Comparison of ENCODE assay signal across 7 mouse cellular contexts in genomic region chr16:52061015-52061481, GRCm38 (mm10). TPM values are rescaled to one million over a fixed set of nuclear protein-coding genes. Genes with fewer than 3 reads are reported as not detected.
DNase-seq lines count a peak whose midpoint lies in the region; ATAC-seq and TF ChIP-seq lines count a peak whose summit lies in the region.

No protein-coding gene starts in this region.

- no peak overlapping the region for H3K4me3 ChIP-seq in neural tube, embryonic 15.5 days (replicated peaks)
- peak overlapping the region; percentile 57 for H3K4me3 ChIP-seq in bone marrow macrophage, adult 2 months (ENCODE audit: insufficient read depth, low read length)
- H3K4me3 ChIP-seq in hindbrain, embryonic 10.5 days = no peak overlapping the region

- no peak for TF ChIP-seq CTCF in bone marrow macrophage, adult 2 months (IDR thresholded peaks at IDR 0.05; ENCODE audit: low read depth, low read length)

- no peaks in the 10 kb centered on the region for H3K36me3 ChIP-seq in neural tube, embryonic 15.5 days
- peaks cover 27% of the 10 kb centered on the region for H3K36me3 ChIP-seq in hindbrain, embryonic 10.5 days

- peaks cover 32% of the 10 kb centered on the region for H3K4me1 ChIP-seq in neural tube, embryonic 15.5 days
- peaks cover 29% of the 10 kb centered on the region for H3K4me1 ChIP-seq in bone marrow macrophage, adult 2 months (ENCODE audit: control insufficient read depth, insufficient read depth, low read length)
- peaks cover 34% of the 10 kb centered on the region for H3K4me1 ChIP-seq in hindbrain, embryonic 10.5 days (replicated peaks)

- peak overlapping the region; percentile 7; the same call in 1 of the 2 replicates for H3K27ac ChIP-seq in neural tube, embryonic 15.5 days (replicated peaks)
- H3K27ac ChIP-seq in bone marrow macrophage, adult 2 months (ENCODE audit: insufficient read depth, low read depth, low read length) = peak overlapping the region; percentile 84
- H3K27ac ChIP-seq in hindbrain, embryonic 10.5 days = no peak overlapping the region

- H3K9ac ChIP-seq in neural tube, embryonic 15.5 days (replicated peaks) = no peak overlapping the region

- no peaks in the 10 kb centered on the region for H3K9me3 ChIP-seq in neural tube, embryonic 15.5 days (replicated peaks)
- no peaks in the 10 kb centered on the region for H3K9me3 ChIP-seq in hindbrain, embryonic 10.5 days

- DNase-seq in neural tube, embryonic 10.5 days (ENCODE audit: extremely low spot score, low spot score) = no peak
- peak; percentile 79 for DNase-seq in naive thymus-derived CD4-positive, alpha-beta T cell, adult 2 months (ENCODE audit: low read depth)
- no peak for DNase-seq in adrenal gland, postnatal 14 days
- DNase-seq in hindbrain, embryonic 10.5 days (ENCODE audit: low spot score) = no peak

- no peak for TF ChIP-seq POLR2A in bone marrow macrophage, adult 2 months (IDR thresholded peaks at IDR 0.05; ENCODE audit: borderline replicate concordance, low read depth, low read length)

- no peak for ATAC-seq in neural tube, embryonic 15.5 days (ENCODE audit: low FRiP score)
- ATAC-seq in inflammation-experienced regulatory T-cells, adult 6 months = peak; percentile 70

- H3K4me2 ChIP-seq in neural tube, embryonic 15.5 days = no peak overlapping the region

- WGBS in neural tube, embryonic 15.5 days = 63% methylated on average over 4 of the region's 4 CpGs
- 52% methylated on average over 4 of the region's 4 CpGs for WGBS in hindbrain, embryonic 10.5 days

- no peaks in the 10 kb centered on the region for H3K27me3 ChIP-seq in neural tube, embryonic 15.5 days (replicated peaks)
- no peaks in the 10 kb centered on the region for H3K27me3 ChIP-seq in hindbrain, embryonic 10.5 days (ENCODE audit: insufficient read depth, poor library complexity, severe bottlenecking)

RNA-seq across cellular contexts. Expression of gene Cblb, which starts 30.0 kb away (rescaled TPM):
- polyA plus RNA-seq in neural tube, embryonic 15.5 days (2015; fragmentation: Nextera tagmentation; extraction: Ambion mirVana) = 7.7 and 10.8 TPM in 2 replicates
- polyA plus RNA-seq in bone marrow macrophage, adult 2 months (2012; ENCODE audit: insufficient read depth, insufficient read length, missing spikeins) = 12.1 and 13.6 TPM in 2 replicates
- 10 to 100 TPM; 40.7 to 50.0 (median 46.0) TPM for polyA plus RNA-seq in inflammation-experienced regulatory T-cells, adult 6 months (2017; shearing (Covaris generic))
- 32.5 and 41.5 TPM in 2 replicates for total RNA-seq in adrenal gland, postnatal 14 days (2021)
- 34.8 and 42.6 TPM in 2 replicates for polyA plus RNA-seq in hindbrain, embryonic 10.5 days (2016; fragmentation: Nextera tagmentation; extraction: Ambion mirVana)
